Mouse (Mus musculus): Measurements from ENCODE around the gene Mgst1. TPM values are rescaled to one million over a fixed set of nuclear protein-coding genes. Genes with fewer than 3 reads are reported as not detected.

The Mgst1 gene
- 503 and 579 TPM in 2 replicates for polyA plus RNA-seq (2012; rRNA removed)

- H3K4me3 ChIP-seq (replicated peaks; ENCODE audit: extremely low read depth, low read depth, low read length), result peak within 1 kb of the TSS; percentile 92
- under 1% methylated on average over 5 of the region's 5 CpGs for WGBS
Observed at GRCm38 (mm10) chr6:138139930-138140329, at the start of gene Mgst1. TSS of gene Mgst1 (plus strand) at chr6:138140316.

GRCm38 (mm10) chr6:138092432-138092831, 47.7 kb upstream of the Mgst1 start:
- no peak for TF ChIP-seq CTCF (IDR thresholded peaks at IDR 0.05; ENCODE audit: insufficient read depth, low read length)
- no peak for TF ChIP-seq POLR2A (IDR thresholded peaks at IDR 0.05; ENCODE audit: borderline replicate concordance, extremely low read depth, low read depth, low read length)
- Histone ChIP-seq H3K4me3 (replicated peaks; ENCODE audit: extremely low read depth, low read depth, low read length) (no peak overlapping the region), H3K4me1 (ENCODE audit: control insufficient read depth, insufficient read depth, low read length) (no peaks in the 10 kb centered on the region)
- WGBS, result 81% methylated on average over 7 of the region's 7 CpGs
- DNase-seq, result no peak

More at GRCm38 (mm10) chr6:138139930-138140329, at the start of gene Mgst1:
- no peak for DNase-seq
- TF ChIP-seq POLR2A (IDR thresholded peaks at IDR 0.05; ENCODE audit: borderline replicate concordance, extremely low read depth, low read depth, low read length), result no peak
- no peak for TF ChIP-seq CTCF (IDR thresholded peaks at IDR 0.05; ENCODE audit: insufficient read depth, low read length)
- peaks cover 5% of the 10 kb centered on the region; the same call in 1 of the 2 replicates for H3K4me1 ChIP-seq (ENCODE audit: control insufficient read depth, insufficient read depth, low read length)

GRCm38 (mm10) chr6:138095060-138095459, 45.1 kb upstream of the Mgst1 start:
- whole genome bisulfite sequencing, result 71% methylated on average over 3 of the region's 3 CpGs
- no peak for TF ChIP-seq POLR2A (IDR thresholded peaks at IDR 0.05; ENCODE audit: borderline replicate concordance, extremely low read depth, low read depth, low read length)
- TF ChIP-seq CTCF (IDR thresholded peaks at IDR 0.05; ENCODE audit: insufficient read depth, low read length), result no peak
- H3K4me1 ChIP-seq (ENCODE audit: control insufficient read depth, insufficient read depth, low read length), result no peaks in the 10 kb centered on the region
- DNase-seq, result no peak
- no peak overlapping the region for H3K4me3 ChIP-seq (replicated peaks; ENCODE audit: extremely low read depth, low read depth, low read length)

- no peak for TF ChIP-seq POLR2A (IDR thresholded peaks at IDR 0.05; ENCODE audit: borderline replicate concordance, extremely low read depth, low read depth, low read length)
- Histone ChIP-seq H3K4me3 (replicated peaks; ENCODE audit: extremely low read depth, low read depth, low read length) (no peak overlapping the region), H3K4me1 (ENCODE audit: control insufficient read depth, insufficient read depth, low read length) (no peaks in the 10 kb centered on the region)
- 77% methylated on average over 3 of the region's 3 CpGs for WGBS
- no peak for DNase-seq
Observed at GRCm38 (mm10) chr6:138099646-138100045, 40.5 kb upstream of the Mgst1 start.

GRCm38 (mm10) chr6:138101843-138102242, 38.3 kb upstream of the Mgst1 start:
- H3K4me1 ChIP-seq (ENCODE audit: control insufficient read depth, insufficient read depth, low read length), result no peaks in the 10 kb centered on the region
- no peak overlapping the region for H3K4me3 ChIP-seq (replicated peaks; ENCODE audit: extremely low read depth, low read depth, low read length)
- no peak for DNase-seq
- 87% methylated on average over 4 of the region's 4 CpGs for WGBS
- TF ChIP-seq POLR2A (IDR thresholded peaks at IDR 0.05; ENCODE audit: borderline replicate concordance, extremely low read depth, low read depth, low read length) (no peak), CTCF (IDR thresholded peaks at IDR 0.05; ENCODE audit: insufficient read depth, low read length) (no peak)

GRCm38 (mm10) chr6:138102940-138103339, 37.2 kb upstream of the Mgst1 start:
- DNase-seq, result no peak
- WGBS, result 70% methylated on average over 7 of the region's 7 CpGs
- H3K4me3 ChIP-seq (replicated peaks; ENCODE audit: extremely low read depth, low read depth, low read length), result no peak overlapping the region
- H3K4me1 ChIP-seq (ENCODE audit: control insufficient read depth, insufficient read depth, low read length), result no peaks in the 10 kb centered on the region
- TF ChIP-seq POLR2A (IDR thresholded peaks at IDR 0.05; ENCODE audit: borderline replicate concordance, extremely low read depth, low read depth, low read length) (no peak), CTCF (IDR thresholded peaks at IDR 0.05; ENCODE audit: insufficient read depth, low read length) (no peak)

GRCm38 (mm10) chr6:138104559-138104958, 35.6 kb upstream of the Mgst1 start:
- Histone ChIP-seq H3K4me3 (replicated peaks; ENCODE audit: extremely low read depth, low read depth, low read length) (no peak overlapping the region), H3K4me1 (ENCODE audit: control insufficient read depth, insufficient read depth, low read length) (no peaks in the 10 kb centered on the region)
- TF ChIP-seq POLR2A (IDR thresholded peaks at IDR 0.05; ENCODE audit: borderline replicate concordance, extremely low read depth, low read depth, low read length), result no peak
- TF ChIP-seq CTCF (IDR thresholded peaks at IDR 0.05; ENCODE audit: insufficient read depth, low read length), result no peak
- DNase-seq, result no peak

- 76% methylated on average over 3 of the region's 3 CpGs for WGBS
- no peak overlapping the region for H3K4me3 ChIP-seq (replicated peaks; ENCODE audit: extremely low read depth, low read depth, low read length)
- H3K4me1 ChIP-seq (ENCODE audit: control insufficient read depth, insufficient read depth, low read length), result no peaks in the 10 kb centered on the region
- TF ChIP-seq POLR2A (IDR thresholded peaks at IDR 0.05; ENCODE audit: borderline replicate concordance, extremely low read depth, low read depth, low read length), result no peak
- TF ChIP-seq CTCF (IDR thresholded peaks at IDR 0.05; ENCODE audit: insufficient read depth, low read length), result no peak
- DNase-seq, result no peak
Observed at GRCm38 (mm10) chr6:138117496-138117895, 22.6 kb upstream of the Mgst1 start.

- H3K4me3 ChIP-seq (replicated peaks; ENCODE audit: extremely low read depth, low read depth, low read length), result no peak overlapping the region
- TF ChIP-seq POLR2A (IDR thresholded peaks at IDR 0.05; ENCODE audit: borderline replicate concordance, extremely low read depth, low read depth, low read length) (no peak), CTCF (IDR thresholded peaks at IDR 0.05; ENCODE audit: insufficient read depth, low read length) (no peak)
- H3K4me1 ChIP-seq (ENCODE audit: control insufficient read depth, insufficient read depth, low read length), result no peaks in the 10 kb centered on the region
- no peak for DNase-seq
- WGBS, result 68% methylated on average over 10 of the region's 10 CpGs
Observed at GRCm38 (mm10) chr6:138128392-138129335, 11.5 kb upstream of the Mgst1 start.

GRCm38 (mm10) chr6:138130541-138130940, 9.6 kb upstream of the Mgst1 start:
- WGBS, result 60% methylated on average over 3 of the region's 3 CpGs
- DNase-seq, result no peak
- Histone ChIP-seq H3K4me3 (replicated peaks; ENCODE audit: extremely low read depth, low read depth, low read length) (no peak overlapping the region), H3K4me1 (ENCODE audit: control insufficient read depth, insufficient read depth, low read length) (no peaks in the 10 kb centered on the region)
- TF ChIP-seq POLR2A (IDR thresholded peaks at IDR 0.05; ENCODE audit: borderline replicate concordance, extremely low read depth, low read depth, low read length) (no peak), CTCF (IDR thresholded peaks at IDR 0.05; ENCODE audit: insufficient read depth, low read length) (no peak)

All from lung, adult 2 months (tissue).